Mouse (Mus musculus) heart, embryonic 12.5 days (tissue): ENCODE results near the gene Nme1. TPM values are rescaled to one million over a fixed set of nuclear protein-coding genes. Genes with fewer than 3 reads are reported as not detected.
"Not testable (repeated sequence)": the region's sequence is repeated elsewhere in the genome, so short reads cannot be mapped to it uniquely, and the experiment has no call there.

Experiments used
- ATAC-seq: fragments of 200-750 bp; cut with Nextera tagmentation; 2 replicates; pipeline ENCODE4 v1.8.0; 2017; ENCODE audit warnings: moderate TSS enrichment, moderate library complexity; ENCODE audit not compliant: insufficient number of reproducible peaks, low FRiP score
- H3K27ac ChIP-seq: fragments of 300-500 bp; sonication (generic); 2 replicates; pipeline ENCODE4 v1.5.1; 2016; ENCODE audit warnings: mild to moderate bottlenecking, moderate library complexity; ENCODE audit not compliant: poor library complexity, severe bottlenecking
- H3K27me3 ChIP-seq: fragments of 300-500 bp; sonication (generic); replicated peaks from 2 replicates; pipeline ENCODE4 v1.6.1; 2016; ENCODE audit warnings: mild to moderate bottlenecking, moderate library complexity
- H3K36me3 ChIP-seq: fragments of 300-500 bp; sonication (generic); 2 replicates; pipeline ENCODE4 v1.6.1; 2016; ENCODE audit warnings: mild to moderate bottlenecking, moderate library complexity
- H3K4me1 ChIP-seq: fragments of 300-500 bp; sonication (generic); replicated peaks from 2 replicates; pipeline ENCODE4 v1.6.1; 2016; ENCODE audit warnings: mild to moderate bottlenecking
- H3K4me2 ChIP-seq: fragments of 300-500 bp; sonication (generic); 2 replicates; pipeline ENCODE4 v1.6.1; 2016; ENCODE audit warnings: mild to moderate bottlenecking, moderate library complexity
- H3K4me3 ChIP-seq: fragments of 300-500 bp; sonication (generic); 2 replicates; pipeline ENCODE4 v1.5.1; 2016; ENCODE audit warnings: mild to moderate bottlenecking
- H3K9ac ChIP-seq: fragments of 300-500 bp; sonication (generic); 2 replicates; pipeline ENCODE4 v1.6.1; 2016; ENCODE audit warnings: mild to moderate bottlenecking, moderate library complexity
- H3K9me3 ChIP-seq: fragments of 300-500 bp; sonication (generic); replicated peaks from 2 replicates; pipeline ENCODE4 v1.6.1; 2016; ENCODE audit warnings: mild to moderate bottlenecking, moderate library complexity
- WGBS: fragments of 180-500 bp; shearing (Covaris S2); methylation state at CpG from one replicate; pipeline ENCODE4 v1.1.7; 2016; 5-methylcytosine and 5-hydroxymethylcytosine counted together
- polyA plus RNA-seq: library from polyadenylated mRNA; unstranded; fragments of >200 nt; fragmentation: Nextera tagmentation; extraction: Ambion mirVana; gene quantifications from 2 replicates; pipeline ENCODE4 v1.2.1, GENCODE M21; 2016

The Nme1 gene
- polyA plus RNA-seq, 1 experiment from 2014 or later: 88.4 TPM

GRCm38 (mm10) chr11:93940906-93941305 is 27.4 kb downstream of the Nme1 start:
- ATAC-seq: no peak
- Histone ChIP-seq H3K27ac (no peak overlapping the region), H3K4me2 (no peak overlapping the region), H3K9me3 (no peaks in the 10 kb centered on the region), H3K36me3 (peaks cover 33% of the 10 kb centered on the region), H3K4me1 (no peaks in the 10 kb centered on the region), H3K27me3 (no peaks in the 10 kb centered on the region), H3K9ac (no peak overlapping the region), H3K4me3 (no peak overlapping the region)
- WGBS: 54% methylated on average over 2 of the region's 2 CpGs

- Histone ChIP-seq H3K9ac (no peak overlapping the region), H3K4me2 (no peak overlapping the region), H3K27ac (no peak overlapping the region), H3K27me3 (no peaks in the 10 kb centered on the region), H3K9me3 (no peaks in the 10 kb centered on the region), H3K4me3 (no peak overlapping the region), H3K4me1 (no peaks in the 10 kb centered on the region), H3K36me3 (peaks cover 74% of the 10 kb centered on the region)
- ATAC-seq: no peak
Observed at GRCm38 (mm10) chr11:93929106-93929505, 39.2 kb downstream of the Nme1 start.

DNA sequence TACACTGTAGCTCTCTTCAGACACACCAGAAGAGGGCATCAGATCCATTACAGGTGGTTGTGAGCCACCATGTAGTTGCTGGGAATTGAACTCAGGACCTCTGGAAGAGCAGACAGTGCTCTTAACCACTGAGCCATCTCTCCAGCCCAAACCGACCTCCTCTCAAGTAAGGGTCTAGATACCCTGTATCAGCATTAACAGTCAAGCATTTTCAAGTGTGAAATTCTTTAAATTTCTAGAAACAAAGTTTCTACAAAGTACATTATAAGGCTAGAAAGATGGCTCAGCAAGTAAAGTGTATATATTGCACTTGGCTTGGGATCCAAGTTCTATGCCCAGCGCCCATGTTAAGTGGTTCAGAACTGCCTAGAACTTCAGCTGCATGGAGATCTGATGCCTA is 53.3 kb downstream of the Nme1 start:
- not testable (repeated sequence) for H3K4me2 ChIP-seq, H3K27ac ChIP-seq, ATAC-seq, H3K4me1 ChIP-seq, H3K4me3 ChIP-seq, H3K9me3 ChIP-seq, H3K9ac ChIP-seq, H3K27me3 ChIP-seq
- peaks cover 58% of the 10 kb centered on the region for H3K36me3 ChIP-seq
- 90% methylated on average over 2 of the region's 2 CpGs for WGBS

DNA sequence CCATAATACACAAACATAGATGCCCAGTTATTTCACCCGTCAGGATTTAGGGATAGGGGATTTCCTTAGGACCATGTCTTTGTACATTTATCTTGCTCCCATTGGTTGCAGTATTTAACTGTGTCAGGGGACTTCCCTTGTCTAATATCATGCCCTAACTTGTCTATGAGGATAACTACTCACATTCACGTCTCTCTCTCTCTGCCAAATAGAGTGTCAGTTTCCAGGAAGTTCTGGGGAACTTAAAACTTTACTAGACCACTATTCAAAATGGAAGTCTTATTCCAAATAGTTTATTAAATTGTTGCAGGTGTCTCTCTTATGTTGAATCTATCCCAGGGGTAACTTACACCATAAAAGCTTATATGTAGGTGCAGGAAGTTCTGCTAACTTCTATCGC is 56.7 kb downstream of the Nme1 start:
- H3K4me3 ChIP-seq: no peak overlapping the region
- no peak overlapping the region for H3K9ac ChIP-seq
- H3K4me2 ChIP-seq: no peak overlapping the region
- WGBS: 85% methylated on average over 3 of the region's 3 CpGs
- H3K9me3 ChIP-seq: no peaks in the 10 kb centered on the region
- no peaks in the 10 kb centered on the region for H3K4me1 ChIP-seq
- H3K27ac ChIP-seq: no peak overlapping the region
- H3K36me3 ChIP-seq: peaks cover 66% of the 10 kb centered on the region
- no peaks in the 10 kb centered on the region for H3K27me3 ChIP-seq
- ATAC-seq: no peak

DNA sequence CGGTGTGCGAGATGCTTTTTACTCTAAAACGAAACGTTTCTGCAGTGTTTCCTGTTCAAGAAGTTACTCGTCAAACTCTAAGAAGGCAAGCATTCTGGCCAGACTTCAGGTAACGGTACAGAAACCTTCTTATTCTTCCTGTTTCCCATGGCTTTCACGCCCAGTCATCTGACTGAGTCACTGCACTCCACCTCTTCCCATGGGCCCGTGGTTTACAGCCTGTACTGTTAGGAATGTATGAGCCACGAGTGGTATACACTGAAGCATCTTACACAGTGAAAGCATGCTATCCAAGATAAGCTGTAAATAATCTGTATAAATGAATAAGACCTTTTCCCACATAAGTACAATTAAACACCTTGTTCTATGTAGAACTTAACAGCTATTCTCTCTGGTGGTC is 59.5 kb downstream of the Nme1 start:
- Histone ChIP-seq H3K9ac (no peak overlapping the region), H3K36me3 (peaks cover 67% of the 10 kb centered on the region), H3K27ac (no peak overlapping the region), H3K9me3 (no peaks in the 10 kb centered on the region), H3K4me2 (no peak overlapping the region), H3K27me3 (no peaks in the 10 kb centered on the region), H3K4me1 (no peaks in the 10 kb centered on the region), H3K4me3 (no peak overlapping the region)
- WGBS: 88% methylated on average over 9 of the region's 9 CpGs
- no peak for ATAC-seq

DNA sequence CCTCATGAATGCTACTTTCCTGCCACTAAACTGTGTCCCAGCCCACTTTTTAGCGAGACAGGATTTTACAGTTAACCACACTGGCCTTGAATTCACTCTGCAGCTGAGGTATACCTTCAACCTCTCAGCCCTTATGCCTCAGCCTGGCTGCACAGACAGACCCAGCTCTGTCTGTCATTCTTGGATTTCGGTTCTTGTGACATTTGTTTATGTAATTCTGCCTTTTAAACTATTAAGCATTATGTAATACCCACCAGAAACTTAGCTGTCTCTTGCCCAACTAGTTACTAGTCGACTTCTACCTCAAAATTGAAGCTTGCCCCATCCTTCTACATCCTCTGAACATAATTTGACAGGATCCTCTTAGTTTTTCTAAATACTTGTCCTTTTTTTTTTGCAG is 60.5 kb downstream of the Nme1 start:
- no peak overlapping the region for H3K27ac ChIP-seq
- no peaks in the 10 kb centered on the region for H3K27me3 ChIP-seq
- 90% methylated on average over 3 of the region's 3 CpGs for WGBS
- ATAC-seq: no peak
- peaks cover 62% of the 10 kb centered on the region for H3K36me3 ChIP-seq
- no peak overlapping the region for H3K9ac ChIP-seq
- H3K4me1 ChIP-seq: no peaks in the 10 kb centered on the region
- no peaks in the 10 kb centered on the region for H3K9me3 ChIP-seq
- no peak overlapping the region for H3K4me3 ChIP-seq
- H3K4me2 ChIP-seq: no peak overlapping the region

Other genes with a start within 250 kb of the Nme1 start
- gene Utp18, start 82.8 kb downstream of the Nme1 start, polyA plus RNA-seq: 26.0 and 26.7 TPM in 2 replicates
- gene Mbtd1, start 82.7 kb downstream of the Nme1 start, polyA plus RNA-seq: 24.7 and 26.6 TPM in 2 replicates
- gene Nme2, start 12.3 kb downstream of the Nme1 start, polyA plus RNA-seq: 311 and 320 TPM in 2 replicates
- 272 and 292 TPM in 2 replicates for gene Gm20390, start 228 bp downstream of the Nme1 start, polyA plus RNA-seq
- 48.3 and 49.1 TPM in 2 replicates for gene Spag9, start 27.6 kb upstream of the Nme1 start, polyA plus RNA-seq
- gene Tob1, start 242.9 kb upstream of the Nme1 start, polyA plus RNA-seq: 34.9 and 35.2 TPM in 2 replicates